Mouse (Mus musculus) layer of hippocampus, postnatal 10 days (tissue): ENCODE data around the gene Synm. TPM values are rescaled to one million over a fixed set of nuclear protein-coding genes. Genes with fewer than 3 reads are reported as not detected.

ENCODE experiments used
- DNase-seq, 2 experiments: peaks; one replicate each; pipeline ENCODE4 v3.0.0; 2021; ENCODE audit warnings: low spot score in 2 of 2
- total RNA-seq, 2 experiments: library from RNA; stranded (reverse); gene quantifications; 2 replicates each; pipeline ENCODE4 v1.2.3; 2021

Gene Synm
- total RNA-seq, 2 experiments from 2014 or later, result 26.8 to 29.4 TPM

DNA sequence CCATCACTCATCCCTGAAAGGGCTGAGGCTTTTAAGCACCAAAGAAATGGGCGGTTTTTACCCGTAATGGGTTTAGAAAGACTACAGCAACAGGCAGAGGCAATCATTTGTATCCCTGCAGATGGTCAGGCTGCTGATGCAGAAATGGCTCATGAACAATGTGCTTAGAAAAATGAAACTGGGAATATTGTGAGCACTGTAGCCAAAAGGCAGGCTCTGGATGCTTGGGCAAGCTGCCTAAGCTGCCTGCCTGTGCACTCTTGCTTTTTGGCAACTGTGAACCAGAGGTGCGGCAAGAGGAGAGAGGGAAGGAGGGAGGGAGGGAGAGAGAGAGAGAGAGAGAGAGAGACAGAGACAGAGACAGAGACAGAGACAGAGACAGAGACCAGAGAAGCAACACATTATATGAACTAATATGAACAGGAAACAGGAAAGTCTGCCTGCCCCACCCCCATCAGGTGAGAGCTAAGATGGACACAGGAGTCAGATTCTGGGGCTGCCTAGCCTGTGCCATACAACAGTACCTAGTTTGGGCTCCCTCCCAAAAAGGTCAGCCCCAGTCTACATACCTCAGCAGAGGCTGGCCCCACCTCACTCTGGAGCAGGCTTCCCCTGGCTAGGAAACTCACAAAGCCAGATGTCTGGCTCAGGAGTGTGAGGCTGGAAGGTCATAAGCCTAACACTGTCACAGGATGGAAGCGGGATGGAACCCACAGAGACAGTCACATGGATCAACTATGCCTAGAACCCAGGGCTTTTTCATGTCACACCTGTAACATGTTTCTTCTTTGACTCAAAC lies 9.9 kb downstream of the Synm start:
- no peak for DNase-seq

- DNase-seq, result no peak
These were observed 11.7 kb downstream of the Synm start for GRCm38 (mm10) chr7:67747731-67748305.

GRCm38 (mm10) chr7:67741706-67742105 lies 17.8 kb downstream of the Synm start:
- peak in 1 of 2 experiments; percentile 25 for DNase-seq

GRCm38 (mm10) chr7:67740796-67741195 lies 18.7 kb downstream of the Synm start:
- no peak for DNase-seq

- no peak for DNase-seq
These were observed 19.2 kb downstream of the Synm start for GRCm38 (mm10) chr7:67740382-67740781.

DNA sequence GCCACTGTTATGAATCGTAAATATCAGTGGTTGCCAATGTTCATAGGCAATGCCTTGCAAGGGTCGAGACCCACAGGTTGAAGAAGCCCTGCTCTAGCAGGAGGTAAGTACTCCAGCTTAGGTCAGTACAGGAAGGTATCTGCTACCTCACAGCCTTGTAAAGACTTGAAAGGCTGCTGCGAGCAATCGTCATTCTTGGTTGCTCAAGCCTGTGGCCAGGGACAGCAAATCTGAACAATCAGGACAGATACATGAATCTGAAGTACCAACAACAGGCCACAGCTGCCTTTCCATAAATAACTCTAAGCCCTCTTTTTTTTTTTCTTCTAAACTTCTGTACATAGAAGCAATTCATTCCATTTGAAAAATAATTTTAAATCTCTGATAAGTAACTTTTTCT lies 27.3 kb downstream of the Synm start:
- DNase-seq, result no peak

DNA sequence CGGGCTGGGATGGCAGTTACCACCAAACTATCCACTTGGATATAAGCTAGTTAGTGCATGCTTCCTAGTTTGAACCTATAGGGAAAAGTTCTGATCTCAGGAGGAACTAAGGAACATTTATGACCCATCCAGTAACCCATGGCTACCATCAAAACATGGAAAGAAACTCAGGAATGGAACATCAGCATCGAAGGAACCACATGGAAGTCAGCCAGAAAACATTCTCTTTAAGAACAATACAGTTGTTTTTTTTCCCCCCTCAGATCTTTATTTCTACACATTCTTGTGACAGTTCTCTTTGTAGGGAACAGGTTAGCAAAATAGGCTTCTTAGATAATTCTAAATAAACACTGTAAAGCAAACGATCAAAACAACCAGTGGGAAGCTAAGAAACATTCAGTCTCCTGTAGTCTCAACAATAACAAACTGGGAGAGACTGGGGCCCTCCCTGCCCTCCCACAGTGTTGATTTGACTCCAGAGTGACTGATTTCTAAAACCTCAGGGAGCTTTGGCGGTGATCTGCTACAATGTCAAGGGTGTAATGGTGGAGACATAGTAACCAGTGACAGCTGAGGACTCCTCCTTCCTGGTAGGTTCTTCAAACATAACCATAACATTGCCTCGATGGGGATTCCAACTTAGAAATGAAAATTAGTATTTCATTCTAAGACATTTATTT lies 29.0 kb downstream of the Synm start:
- DNase-seq, result no peak

DNA sequence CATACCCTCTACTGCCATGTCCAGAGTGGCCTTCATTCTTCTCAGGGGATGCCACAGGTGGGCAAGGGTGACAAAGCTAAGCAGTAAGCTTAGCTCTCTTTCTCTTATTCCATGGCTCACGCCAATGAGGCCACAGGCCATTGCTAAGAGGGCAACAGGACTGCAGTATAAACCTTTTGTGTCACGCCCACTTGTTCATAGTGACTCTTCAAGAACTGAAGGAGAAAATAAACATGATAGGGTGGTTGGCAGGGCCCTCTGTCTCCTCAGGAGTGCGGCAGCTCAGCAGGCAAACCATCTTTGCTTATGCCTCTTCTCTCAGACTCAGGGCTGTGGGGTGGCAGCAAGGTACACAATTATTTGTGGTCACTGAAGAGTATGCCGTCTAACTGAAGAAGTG lies 30.7 kb downstream of the Synm start:
- no peak for DNase-seq

DNA sequence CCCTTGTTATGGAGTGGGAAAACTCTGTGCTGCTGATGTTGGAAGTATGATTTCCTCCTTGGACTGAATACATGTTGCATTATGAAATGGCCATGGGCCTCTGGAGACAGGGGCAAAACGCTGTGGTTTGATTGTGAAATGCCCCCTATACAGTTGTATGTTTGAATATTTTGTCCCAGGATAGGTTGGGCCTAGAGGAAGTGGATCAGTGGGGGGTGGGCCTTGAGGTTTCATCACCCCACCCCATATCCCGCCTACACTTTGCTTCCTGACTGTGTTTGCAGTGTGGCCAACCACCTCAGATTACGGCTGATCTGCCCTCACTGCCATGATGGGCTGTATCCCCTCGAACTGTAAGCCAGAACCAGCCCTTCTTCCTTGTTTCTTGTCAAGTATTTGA lies 31.3 kb downstream of the Synm start:
- DNase-seq, result no peak

- no peak for DNase-seq
These were observed 34.5 kb downstream of the Synm start for GRCm38 (mm10) chr7:67725016-67725415.

- no peak for DNase-seq
These were observed 35.0 kb downstream of the Synm start for GRCm38 (mm10) chr7:67724536-67724935.

DNA sequence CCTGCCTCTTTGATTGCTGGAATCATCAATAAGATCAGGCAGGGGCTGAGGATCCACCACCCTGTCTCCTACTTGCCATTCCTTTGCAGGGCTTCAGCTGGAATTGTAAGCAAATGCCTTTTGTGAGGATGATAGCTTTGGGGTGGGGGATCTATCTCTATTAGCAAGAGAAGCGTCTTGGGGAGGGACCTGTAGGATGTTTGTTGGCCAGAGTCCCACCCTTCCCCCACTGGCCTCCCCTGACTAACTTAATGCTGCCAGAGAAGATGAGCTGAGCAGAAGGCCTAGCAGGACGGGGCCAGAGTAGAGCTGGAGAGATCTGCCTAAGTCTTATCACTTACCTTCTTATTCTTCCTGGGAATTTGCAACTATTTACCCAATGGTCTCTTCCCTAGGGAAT lies 37.4 kb downstream of the Synm start:
- no peak for DNase-seq

GRCm38 (mm10) chr7:67718804-67719203 lies 40.7 kb downstream of the Synm start:
- no peak for DNase-seq

GRCm38 (mm10) chr7:67717520-67717919 lies 42.0 kb downstream of the Synm start:
- DNase-seq, result no peak

DNA sequence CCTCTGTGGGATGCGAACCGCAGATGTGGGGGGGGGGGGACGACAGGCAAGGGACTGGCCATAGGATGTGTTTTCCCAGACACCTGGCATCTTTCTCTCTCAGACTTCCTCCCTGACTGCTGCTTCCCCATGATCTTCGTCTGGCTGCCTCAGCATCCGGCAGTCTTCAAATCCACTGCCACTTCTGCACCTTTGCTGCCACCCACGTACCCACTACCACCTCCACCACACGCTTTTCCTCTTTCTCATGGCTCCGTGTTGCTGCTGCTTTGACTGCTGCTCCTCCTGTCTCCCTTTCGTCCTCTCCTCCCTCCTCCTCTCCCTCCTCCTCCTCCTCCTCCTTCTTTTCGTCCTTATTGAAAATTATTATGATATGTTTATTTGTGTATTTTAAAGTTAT lies 42.6 kb downstream of the Synm start:
- DNase-seq, result no peak

DNA sequence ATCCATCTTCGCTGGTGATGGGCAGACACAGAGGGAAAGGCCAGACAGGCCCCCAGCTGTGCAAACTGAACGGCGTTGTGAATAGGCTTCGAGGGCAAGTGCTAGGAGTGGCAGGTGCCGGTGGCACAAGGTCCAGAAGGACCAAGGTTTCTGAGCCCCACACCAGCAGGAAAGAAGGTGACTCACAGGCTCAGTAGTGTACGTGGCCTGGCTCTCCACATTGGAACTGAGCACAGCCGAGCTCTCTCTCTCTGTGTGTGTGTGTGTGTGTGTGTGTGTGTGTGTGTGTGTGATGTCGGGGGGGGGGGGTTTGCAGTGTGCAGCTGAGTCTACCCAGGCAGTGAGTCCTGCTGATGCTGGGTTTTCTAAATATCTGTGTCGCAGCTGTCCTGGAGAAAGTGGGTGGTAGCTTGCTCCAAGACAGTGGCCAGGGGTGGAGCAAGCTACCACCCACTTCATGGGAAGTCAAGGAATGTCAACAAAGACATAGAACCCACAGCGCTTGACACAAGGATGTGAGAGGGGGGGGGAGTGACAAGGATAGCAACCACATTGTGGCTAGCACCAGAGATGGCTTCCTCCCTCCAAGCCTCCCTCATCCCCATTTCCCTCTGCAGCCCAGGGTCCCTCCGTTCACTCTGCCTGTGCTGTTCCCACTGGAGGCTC lies 43.2 kb downstream of the Synm start:
- no peak for DNase-seq

- DNase-seq, result no peak
These were observed 44.4 kb downstream of the Synm start for GRCm38 (mm10) chr7:67715176-67715575.

GRCm38 (mm10) chr7:67713820-67714510 lies 45.6 kb downstream of the Synm start:
- peak; percentile 54 to 71 for DNase-seq

DNA sequence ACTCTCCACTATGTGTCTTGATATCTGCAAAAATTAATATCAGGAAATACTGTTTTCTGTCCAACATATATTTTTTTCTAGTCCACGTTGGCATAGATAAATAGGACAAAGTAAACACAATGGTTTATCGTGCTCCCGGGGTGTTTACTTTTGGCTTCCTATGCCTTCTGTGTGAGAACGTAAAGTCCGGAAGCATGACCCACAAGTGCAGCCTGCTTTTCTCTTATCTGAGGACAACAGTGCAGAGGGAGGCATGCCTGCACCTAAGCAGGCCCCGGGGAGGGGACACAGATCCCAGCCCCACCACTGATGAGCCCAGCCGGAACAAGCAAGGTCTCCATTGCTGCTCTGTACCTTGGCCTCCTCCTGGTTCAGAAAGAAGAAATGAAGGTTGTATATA lies 49.3 kb downstream of the Synm start:
- no peak for DNase-seq

DNA sequence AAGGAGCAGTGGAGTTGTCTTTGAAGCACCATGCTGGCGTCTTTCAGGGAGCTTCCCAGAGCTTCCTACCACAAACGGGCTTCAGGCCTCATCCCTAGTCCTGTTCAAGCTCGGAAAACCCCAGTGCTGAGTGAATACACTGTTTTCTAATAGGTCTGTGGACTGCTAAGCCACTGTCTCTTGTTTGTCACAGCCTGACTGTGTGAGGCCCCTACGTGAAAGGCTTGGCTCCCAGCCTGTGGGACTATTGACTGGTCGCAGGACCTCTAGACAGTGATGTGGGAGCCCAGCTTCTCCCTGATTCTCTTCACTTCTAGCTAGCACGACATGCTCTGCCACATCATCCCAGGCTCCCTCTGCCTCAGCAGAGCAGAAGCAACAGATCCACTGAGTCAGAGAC lies 51.4 kb downstream of the Synm start:
- no peak for DNase-seq

DNA sequence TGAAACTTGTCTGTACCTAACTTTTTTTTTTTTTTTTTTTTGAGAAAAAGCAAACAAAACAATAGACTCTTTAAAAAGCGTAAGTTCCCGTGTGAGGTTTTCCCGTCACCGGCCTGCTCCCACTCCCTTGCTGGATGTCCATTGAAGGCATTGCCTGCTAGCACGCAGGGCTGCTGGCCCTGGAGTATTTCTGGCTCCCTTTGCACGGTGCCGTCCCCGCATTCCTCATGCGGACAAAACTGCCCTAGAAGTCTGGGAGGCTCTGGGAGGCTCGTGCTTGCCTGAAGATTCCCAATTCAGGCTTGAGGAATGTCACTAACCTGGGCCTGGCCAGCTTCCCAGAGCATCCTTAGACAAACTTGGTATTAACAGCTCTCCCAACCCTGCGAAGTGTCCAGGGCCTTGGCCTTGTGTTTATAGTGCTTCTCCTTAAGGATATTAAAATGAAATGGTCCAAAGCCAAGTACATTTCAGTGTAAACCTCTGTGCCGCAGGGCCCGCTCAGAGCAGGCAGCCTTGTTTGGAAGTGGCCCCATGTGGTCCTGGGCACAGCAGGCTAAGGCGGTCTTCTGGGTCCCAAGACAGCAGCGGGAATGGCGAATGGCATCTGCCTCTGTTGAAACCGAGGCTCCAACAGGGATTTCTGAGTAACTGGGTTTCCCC lies 58.2 kb downstream of the Synm start:
- no peak for DNase-seq
